Mouse (Mus musculus) CD4-positive helper T cell, adult 2 months (primary cell): ENCODE data around the gene Cdc6.

Experiments used
- DNase-seq: peaks from one replicate; pipeline ENCODE4 v3.0.0-alpha.2; 2012; ENCODE audit warnings: low read depth, missing footprints, low spot score

Cdc6 gene

DNA sequence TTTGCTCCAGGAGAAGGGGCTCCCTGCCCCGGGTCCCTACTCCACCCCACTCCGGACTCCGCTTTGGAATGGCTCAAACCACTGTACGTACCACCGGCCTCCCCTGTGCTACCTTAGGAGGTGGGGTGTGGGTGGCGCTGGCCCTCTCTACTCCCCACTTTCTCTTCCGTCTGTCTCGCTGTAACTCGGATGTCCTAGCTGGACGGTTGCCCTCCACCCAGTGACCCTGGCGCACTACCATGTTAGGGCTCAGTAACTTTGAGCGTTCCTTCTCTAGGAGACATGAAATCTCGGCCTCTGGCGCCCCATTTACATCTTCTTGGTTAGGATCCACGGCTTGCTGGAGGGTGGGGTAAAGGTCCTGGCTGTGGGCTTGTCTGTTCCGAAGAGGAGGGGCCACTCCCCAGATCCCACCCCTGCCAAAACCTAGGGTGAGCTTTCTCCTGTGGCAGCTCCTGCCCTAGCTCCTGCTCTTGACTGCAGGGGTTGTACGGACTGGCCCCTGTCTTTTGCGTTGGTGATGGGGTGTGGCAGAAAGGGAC lies 53.5 kb downstream of the Cdc6 start:
- peak; percentile 28 for DNase-seq

DNA sequence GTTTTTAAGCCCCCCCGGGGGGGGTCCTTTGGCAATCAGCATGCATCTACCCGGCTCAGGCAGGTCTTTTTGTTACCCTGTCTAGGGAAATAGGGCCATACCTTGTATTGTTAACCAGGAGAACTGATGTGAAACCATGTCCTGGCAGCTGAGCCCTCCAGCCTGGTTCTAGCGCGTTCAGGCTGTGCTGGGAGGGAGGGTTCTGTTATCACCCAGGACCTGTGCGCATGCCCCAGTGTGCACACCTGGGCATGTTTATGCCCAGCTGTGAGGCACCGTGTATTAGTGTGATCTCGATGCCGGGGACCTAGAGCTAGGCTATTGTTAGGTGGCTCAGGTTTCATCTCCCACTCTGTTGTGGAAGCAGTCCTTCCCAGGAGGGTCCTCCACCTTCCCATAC lies 54.2 kb downstream of the Cdc6 start:
- DNase-seq, result peak; percentile 46

DNA sequence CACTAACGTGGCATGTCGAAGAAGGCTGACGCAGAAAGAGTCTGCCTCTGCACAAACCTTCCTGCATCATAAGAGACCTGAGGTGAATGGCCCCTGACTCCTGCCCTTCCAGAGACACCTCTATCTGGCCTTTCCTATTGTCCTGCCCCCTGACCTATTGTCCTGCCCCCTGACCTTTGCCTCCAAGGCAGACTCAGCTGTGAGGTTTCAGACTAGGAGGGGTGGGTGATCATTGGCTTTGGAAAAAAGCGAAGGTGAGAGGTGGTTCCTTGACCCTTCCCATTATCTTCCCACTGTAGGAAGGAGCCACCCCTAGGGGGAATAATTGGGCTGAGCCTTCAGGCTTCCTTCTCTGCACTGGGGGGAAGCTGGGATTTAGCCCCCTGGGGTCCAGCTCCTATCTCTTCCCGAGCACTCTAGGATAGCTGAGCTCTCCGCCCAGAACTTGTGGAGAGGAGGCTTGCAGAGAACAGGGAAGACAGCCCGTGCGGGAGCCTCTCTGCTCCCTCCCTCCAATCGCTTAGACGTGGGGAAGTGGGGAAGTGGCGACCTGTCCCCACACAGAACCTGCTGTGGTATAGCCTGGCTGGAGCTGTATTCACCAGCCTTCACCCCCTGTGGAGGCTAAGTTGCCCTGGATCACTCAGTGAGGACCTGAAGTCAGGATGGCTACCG lies 55.0 kb downstream of the Cdc6 start:
- DNase-seq, result peak; percentile 14

DNA sequence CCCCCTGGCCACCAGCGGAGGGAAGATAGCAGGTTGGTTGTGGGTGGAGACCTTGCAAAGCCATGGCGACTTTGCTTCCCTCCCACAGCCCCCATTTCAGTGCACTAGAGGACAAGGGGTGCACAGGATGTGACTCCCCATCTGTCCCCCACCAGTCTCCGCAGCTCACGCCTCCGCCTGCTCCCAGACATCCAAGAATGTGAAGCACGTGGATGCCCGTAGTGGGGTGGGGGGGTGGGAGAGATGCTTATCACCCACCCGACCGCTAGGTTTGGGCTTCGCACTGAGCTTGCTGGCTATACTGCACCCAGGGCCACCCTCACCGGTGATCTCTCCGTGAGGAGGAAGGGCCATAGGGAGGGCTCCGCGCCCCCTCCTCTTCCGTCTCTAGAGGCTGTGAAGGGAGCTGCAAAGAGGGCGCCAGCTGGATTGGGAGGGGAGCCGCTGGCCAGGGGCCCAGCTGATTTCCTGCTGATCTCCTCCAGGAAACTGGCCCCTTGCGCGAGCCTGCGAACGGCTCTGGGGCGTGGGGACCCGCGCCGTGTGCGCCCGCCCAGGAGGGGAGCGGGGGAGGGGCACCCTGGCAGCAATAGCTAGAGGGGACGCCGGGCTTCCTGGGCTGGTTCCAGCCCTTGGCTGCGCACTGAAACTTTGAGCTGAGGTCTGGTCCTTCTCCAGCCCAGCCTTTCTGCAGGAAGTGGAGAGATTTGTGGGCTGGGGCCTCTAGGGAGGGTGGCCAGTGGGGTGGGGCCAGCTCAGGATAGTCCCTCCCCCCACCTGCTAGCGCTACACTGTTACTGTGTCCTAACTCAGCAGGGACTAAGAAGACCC lies 55.8 kb downstream of the Cdc6 start:
- DNase-seq, result peak; percentile 77

DNA sequence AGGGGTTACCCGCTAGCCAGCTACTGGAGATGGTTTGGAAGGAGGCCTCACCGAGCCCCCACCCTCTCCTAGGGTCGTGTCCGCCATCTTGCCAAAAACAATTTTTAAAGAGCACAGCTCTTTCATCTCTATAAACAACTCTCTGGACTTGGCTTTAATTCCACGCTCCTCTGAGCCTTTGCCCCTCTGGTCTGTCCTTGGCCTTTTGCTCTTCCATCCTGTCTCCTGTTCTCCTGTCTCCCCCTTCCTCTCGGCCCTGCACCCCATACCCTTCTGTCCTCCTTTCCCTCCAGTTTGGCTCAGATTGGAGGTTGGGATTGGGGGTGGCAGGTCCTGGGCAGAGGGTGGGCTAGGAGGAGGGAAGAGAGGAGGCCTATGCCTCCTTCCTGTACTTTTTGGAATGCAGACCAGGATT lies 56.6 kb downstream of the Cdc6 start:
- DNase-seq, result no peak

DNA sequence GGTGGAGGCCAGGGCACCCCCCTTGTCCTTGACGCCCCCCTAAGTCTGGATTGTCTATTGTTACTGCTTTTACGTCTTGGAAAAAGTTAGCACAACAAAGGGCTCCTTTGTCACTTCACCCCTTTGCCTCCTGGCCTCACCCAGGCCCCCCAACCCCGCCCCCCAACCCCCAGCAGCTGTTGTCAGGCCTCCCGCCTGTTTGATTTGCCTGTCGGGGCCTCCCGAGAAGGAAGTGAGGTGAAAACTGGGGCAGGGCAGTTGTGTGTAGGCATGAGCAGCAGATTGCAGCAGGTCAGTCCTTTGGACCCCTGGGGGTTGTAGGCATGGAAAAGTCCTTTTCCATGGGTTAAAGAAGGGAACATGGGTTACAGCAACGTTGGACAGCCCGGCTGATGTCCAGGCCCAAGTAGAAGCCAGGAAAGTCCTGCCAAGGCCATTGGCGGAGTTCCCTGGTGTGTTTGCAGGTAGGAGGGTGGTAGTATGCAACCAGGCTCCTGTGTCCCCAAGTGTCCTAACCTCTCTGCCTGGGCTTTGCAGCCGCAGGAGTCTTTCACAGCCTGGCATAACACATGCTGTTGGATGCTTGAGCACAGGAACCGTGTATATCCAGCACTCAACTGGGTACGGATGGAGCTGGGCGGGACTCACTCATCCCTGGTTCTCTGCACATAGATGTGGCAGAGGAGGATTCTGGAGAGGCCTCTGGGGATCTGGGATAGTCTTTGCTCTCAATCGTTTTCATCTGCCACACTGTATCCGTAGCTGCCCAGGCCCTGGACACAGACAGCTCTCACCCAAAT lies 57.2 kb downstream of the Cdc6 start:
- DNase-seq, result no peak

DNA sequence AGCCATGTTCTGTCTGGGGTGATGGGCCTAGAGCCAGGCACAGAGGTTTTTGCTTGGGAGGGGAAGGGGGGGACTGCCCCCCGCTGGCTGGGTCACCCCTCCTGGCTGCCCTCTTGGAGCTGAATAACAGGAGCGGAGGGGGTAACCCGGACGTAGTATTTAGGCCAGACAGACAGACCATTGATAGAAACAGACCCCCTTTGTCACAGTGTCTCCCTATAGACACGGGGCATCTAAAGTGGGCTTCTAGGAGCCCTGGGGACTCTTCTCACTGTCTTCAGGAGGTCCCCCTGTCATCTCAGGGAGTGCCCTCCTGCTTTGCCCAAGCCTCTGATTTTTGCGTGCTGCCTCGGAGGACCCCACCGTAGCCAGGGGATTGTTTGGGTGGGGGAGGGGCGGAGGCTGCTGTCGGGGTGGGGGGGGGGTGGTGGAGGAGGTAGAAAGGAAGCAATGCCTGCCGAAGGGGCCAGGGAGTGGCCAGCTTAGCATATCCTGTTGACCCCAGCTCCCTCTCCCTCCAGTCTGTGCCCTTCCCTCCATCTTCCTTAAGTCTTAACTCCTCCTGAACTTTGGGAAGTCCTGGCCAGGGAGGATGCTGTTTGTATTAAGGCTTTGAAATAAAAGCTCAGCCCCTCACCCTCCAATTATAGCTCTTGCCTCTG lies 57.9 kb downstream of the Cdc6 start:
- no peak for DNase-seq

DNA sequence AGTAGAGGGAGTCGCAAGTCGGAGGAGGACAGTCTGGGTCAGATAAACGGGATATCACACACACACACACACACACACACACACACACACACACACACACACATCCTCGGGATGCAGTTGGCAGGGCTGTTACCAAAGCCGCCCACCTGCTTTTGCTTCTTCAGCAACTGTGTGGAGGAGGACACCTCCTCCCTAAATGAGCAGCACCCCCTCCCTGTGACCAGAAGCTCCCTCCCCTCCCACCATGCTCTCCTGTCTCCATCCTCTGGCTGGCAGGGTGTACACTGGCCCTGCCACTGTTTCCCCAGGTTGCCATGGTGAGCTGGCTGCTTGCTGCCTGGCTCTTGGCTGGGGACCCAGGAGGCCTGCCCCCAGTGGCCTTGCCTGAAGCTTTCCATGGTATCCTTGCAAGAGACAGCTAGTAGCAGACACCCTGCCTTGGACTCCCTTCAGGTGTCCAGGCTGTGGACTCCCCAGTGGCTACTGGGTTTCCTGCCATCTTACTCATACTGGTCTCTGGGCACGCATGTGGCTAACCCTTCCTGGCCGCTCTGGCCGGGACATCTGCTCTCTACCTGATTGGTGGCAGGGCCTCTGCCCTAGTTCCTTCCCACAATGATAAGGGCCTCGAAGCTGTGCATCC lies 59.0 kb downstream of the Cdc6 start:
- peak; percentile 29 for DNase-seq

DNA sequence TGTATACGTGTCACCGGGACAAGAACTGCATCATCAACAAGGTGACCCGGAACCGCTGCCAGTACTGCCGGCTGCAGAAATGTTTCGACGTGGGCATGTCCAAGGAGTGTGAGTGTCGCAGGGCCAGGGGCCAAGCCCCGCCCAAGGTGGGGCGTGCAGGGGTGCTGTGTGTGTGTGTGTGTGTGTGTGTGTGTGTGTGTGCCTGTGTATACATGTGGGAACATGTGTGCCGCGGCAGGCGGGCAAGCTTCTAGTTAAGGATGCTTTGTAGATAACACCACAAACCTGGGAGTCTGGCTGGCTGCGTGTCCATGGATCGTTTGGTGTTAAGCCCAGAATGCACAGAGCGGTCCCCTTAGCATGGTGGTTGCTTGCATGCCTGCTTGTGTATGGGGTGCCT lies 60.5 kb downstream of the Cdc6 start:
- DNase-seq, result no peak

DNA sequence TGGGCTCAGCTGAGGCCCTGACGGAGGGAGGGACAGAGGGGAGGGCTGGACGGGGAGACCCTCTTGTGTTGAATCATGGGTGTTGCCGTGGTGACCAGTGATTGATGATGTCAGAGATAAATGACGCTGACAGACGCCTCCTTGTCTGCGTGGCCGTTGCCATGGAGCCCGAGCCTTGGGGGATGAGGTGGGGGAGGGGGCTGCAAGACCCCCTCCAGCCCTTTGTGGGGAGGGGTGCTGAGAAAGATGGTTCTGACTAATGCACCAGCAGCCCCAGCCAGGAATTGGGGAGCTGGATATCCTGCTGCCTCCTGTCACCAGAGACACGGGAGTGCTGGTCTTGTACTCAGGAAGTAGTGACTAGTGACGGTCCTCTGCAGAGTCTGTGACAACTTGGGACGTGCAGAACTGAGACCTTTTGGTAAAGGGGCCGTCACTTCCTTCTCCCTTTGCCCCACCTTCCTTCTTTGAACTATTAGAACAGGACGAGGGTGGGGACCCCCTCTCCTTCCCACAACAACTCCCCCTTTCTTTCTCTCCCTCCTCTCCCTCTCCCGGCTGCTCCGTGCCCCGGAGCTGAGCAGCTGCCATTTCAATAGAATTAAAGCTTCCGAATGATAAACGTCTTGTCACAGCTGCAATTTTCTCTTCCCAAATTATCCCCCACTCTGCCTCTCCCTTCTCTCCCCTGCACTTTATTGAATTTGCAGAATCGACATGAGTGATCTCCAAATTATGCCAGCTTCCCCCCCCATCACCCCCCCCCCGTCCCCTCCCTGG lies 61.3 kb downstream of the Cdc6 start:
- DNase-seq, result peak; percentile 23

DNA sequence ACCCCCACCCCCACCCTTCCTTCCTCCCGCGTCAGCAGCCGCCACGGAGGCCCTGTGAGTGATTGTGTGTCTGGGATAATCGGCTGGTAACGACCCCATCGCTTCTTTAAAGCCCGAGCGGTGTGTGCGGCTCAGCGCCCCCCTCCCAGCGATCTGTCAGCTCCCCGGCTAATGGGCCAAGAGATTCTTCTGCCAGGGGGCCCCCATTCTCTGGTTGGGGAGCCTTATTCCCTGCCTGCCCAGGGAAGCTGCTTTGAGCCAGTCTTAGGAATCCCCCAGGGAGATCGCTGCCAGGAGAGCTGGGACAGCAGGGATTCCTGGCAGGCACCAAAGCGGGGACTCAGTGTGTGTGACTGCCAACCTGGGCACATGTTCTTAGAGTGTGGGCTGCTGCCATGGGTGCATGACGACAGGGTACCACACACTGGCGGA lies 61.9 kb downstream of the Cdc6 start:
- no peak for DNase-seq

DNA sequence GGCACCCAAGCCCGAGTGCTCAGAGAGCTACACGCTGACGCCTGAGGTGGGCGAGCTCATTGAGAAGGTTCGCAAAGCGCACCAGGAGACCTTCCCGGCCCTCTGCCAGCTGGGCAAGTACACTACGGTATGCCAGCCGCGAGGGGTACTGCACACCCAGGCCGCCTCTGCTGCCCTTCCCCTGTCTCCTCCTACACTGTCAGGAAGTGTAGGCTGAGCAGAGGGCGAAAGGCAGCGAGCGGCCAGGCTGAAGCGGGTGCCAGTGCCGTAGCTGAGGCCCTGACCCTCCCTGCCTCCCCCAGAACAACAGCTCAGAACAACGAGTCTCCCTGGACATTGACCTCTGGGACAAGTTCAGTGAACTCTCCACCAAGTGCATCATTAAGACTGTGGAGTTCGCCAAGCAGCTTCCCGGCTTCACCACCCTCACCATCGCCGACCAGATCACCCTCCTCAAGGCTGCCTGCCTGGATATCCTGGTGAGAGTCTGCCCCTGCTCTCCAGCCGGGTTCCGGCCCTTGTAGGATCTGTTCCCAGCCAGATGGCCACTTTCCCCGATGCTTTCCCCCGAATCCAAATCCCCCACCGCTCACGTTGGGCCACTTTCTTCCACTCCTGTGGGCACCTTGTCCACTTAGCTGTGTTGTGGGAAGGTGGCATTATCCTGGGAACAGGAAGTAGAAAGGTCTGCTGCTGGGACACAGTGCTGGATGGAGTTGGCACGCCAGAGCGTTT lies 62.8 kb downstream of the Cdc6 start:
- no peak for DNase-seq

DNA sequence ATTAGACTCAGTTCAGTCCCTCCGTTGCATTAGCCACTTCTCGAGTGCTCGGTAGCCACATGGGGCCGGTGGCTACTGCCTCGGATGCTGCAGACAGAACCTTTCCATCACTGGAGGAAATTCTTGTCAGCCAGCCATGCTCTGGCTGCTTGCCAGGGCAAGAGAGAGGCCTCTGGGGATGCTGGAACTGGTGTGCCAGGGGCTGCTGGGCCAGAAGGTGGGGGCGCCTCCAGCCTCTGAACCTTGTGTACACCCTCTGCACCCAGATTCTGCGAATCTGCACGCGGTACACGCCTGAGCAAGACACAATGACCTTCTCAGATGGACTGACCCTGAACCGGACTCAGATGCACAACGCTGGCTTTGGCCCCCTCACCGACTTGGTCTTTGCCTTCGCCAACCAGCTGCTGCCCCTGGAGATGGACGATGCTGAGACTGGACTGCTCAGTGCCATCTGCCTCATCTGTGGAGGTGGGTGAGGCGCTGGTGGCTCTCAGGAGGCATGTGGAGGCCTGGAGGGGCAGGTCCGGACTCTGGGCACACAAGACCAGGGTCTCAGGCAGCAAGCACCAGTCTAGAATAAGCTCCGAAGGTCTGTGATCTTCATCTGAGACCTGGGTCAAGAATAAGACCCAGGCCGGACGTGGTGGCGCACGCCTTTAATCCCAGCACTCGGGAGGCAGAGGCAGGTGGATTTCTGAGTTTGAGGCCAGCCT lies 63.9 kb downstream of the Cdc6 start:
- no peak for DNase-seq

DNA sequence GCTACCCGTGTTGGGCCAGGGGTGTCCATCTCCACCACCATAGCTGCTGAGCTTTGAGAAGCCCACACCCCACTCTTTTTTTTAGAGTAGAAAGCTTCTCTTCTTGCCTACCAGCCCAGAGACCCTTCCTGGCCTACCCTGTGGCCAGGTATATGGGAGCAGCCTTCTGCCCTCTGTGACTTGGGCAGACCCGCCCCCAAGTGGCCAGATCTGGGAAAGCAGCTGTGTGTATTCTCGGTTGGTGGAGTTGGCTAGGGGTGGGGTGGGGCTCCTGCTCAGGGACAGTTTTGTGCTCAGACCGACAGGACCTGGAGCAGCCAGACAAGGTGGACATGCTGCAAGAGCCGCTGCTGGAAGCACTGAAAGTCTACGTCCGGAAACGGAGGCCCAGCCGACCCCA lies 64.6 kb downstream of the Cdc6 start:
- DNase-seq, result peak; percentile 81

DNA sequence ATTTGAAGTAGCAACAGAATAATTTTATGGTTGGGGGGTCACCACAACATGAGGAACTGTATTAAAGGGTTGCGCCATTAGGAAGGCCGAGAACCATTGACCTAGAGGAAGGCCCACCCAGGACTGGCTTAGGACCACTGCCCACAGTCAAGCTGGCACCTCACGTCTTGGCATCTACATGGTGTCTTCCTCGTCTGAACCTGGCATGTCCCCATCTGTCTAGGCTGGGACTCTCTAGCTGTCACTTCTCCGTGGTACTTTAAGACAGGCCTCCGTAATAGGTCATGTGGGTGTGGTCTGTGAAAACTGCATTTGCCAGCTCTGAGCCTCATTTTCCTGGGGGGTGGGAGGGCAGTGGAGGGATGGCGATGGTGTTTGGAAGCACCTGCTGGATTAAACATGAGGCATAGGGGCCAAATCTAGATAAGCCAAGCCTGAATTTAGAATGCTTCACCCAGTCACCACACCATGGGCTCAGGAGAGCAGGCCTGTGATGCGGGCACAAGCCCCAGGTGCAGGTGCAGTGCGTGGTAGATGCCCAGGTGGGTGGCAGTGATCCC lies 65.3 kb downstream of the Cdc6 start:
- no peak for DNase-seq
